Mouse (Mus musculus) midbrain, embryonic 13.5 days (tissue): Measurements from ENCODE around the gene AL732309.1. TPM values are rescaled to one million over a fixed set of nuclear protein-coding genes. Genes with fewer than 3 reads are reported as not detected.

Source experiments
- ATAC-seq: fragments of 200-750 bp; cut with Nextera tagmentation; 2 replicates; pipeline ENCODE4 v1.8.0; 2017; ENCODE audit warnings: mild to moderate bottlenecking, moderate TSS enrichment, moderate library complexity
- H3K27ac ChIP-seq: fragments of 300-500 bp; sonication (generic); 2 replicates; pipeline ENCODE4 v1.5.1; 2015; ENCODE audit warnings: inconsistent platforms, mild to moderate bottlenecking, moderate library complexity
- H3K27me3 ChIP-seq: fragments of 300-500 bp; sonication (generic); 2 replicates; pipeline ENCODE4 v1.6.1; 2015; ENCODE audit warnings: mild to moderate bottlenecking, inconsistent platforms
- H3K36me3 ChIP-seq: fragments of 300-500 bp; sonication (generic); 2 replicates; pipeline ENCODE4 v1.6.1; 2015; ENCODE audit warnings: mild to moderate bottlenecking, inconsistent platforms
- H3K4me1 ChIP-seq: fragments of 300-500 bp; sonication (generic); replicated peaks from 2 replicates; pipeline ENCODE4 v1.6.1; 2015; ENCODE audit warnings: inconsistent platforms
- H3K4me2 ChIP-seq: fragments of 300-500 bp; sonication (generic); replicated peaks from 2 replicates; pipeline ENCODE4 v1.6.1; 2015; ENCODE audit warnings: moderate library complexity, mild to moderate bottlenecking, inconsistent platforms
- H3K4me3 ChIP-seq: fragments of 300-500 bp; sonication (generic); replicated peaks from 2 replicates; pipeline ENCODE4 v1.5.1; 2015; ENCODE audit warnings: mild to moderate bottlenecking, inconsistent platforms
- H3K9ac ChIP-seq: fragments of 300-500 bp; sonication (generic); replicated peaks from 2 replicates; pipeline ENCODE4 v1.6.1; 2015; ENCODE audit warnings: mild to moderate bottlenecking, inconsistent platforms
- H3K9me3 ChIP-seq: fragments of 300-500 bp; sonication (generic); 2 replicates; pipeline ENCODE4 v1.6.1; 2016; ENCODE audit warnings: mild to moderate bottlenecking, inconsistent platforms
- WGBS: fragments of 180-500 bp; shearing (Covaris S2); methylation state at CpG from one replicate; pipeline ENCODE4 v1.1.7; 2015; 5-methylcytosine and 5-hydroxymethylcytosine counted together
- polyA plus RNA-seq: library from polyadenylated mRNA; unstranded; fragments of >200 nt; fragmentation: Nextera tagmentation; extraction: Ambion mirVana; gene quantifications from 2 replicates; pipeline ENCODE4 v1.2.1, GENCODE M21; 2015

Gene AL732309.1
- polyA plus RNA-seq, 1 experiment from 2014 or later, result 5.1 TPM

DNA sequence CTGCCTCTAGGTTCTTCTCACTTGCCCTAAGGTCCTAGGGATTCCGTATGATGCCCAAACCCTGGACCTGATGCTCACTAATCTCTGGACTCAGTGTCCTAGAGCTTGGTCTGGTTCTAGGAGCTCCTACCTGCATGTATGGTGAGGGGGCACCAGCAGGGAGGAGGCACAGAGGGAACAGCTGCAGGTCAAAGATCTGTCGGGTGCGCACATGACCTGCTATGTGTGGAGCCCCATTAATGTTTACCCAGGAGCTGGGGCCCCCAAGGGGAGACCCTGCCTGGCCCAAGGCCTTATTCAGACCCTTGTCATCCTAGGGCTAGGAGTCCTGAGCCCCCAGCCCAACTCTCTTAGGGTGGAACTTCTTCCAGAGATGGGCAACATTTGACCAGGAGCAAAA is 12.6 kb downstream of the AL732309.1 start, which contains the start of gene Slc34a3:
Gene Slc34a3, minus strand, starts transcription at position 315 of the 400 bp plus-strand sequence.
- WGBS, result 86% methylated on average over 3 of the region's 3 CpGs
- Histone ChIP-seq H3K9me3 (no peaks in the 10 kb centered on the region), H3K4me1 (peaks cover under 1% of the 10 kb centered on the region; the same call in 1 of the 2 replicates), H3K4me3 (no peak within 1 kb of the TSS), H3K4me2 (no peak within 1 kb of the TSS), H3K27me3 (peaks cover 27% of the 10 kb centered on the region), H3K36me3 (no peaks in the 10 kb centered on the region), H3K27ac (no peak within 1 kb of the TSS), H3K9ac (no peak within 1 kb of the TSS; the same call in 1 of the 2 replicates)
- no peak for ATAC-seq

DNA sequence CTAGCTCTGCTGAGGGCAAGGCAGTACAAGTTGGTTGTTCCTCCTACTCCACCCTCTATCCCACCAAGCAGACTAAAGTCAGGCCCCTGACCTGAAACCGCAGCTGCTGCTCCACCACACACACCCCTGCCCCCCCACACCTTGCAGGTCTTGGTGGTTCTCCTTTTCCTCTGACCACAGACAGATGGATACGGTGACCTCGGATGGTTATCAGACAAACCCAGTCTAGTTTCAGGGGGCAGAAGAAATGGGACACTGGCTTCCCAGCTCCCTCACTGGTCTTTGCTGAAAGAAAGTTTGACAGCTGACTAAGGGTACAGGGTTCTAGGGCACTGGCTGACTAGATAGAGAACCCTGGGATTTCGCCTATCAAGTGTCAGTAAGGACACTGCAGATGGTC is 13.2 kb downstream of the AL732309.1 start:
- Histone ChIP-seq H3K4me2 (no peak overlapping the region), H3K36me3 (no peaks in the 10 kb centered on the region), H3K4me3 (no peak overlapping the region), H3K27me3 (peaks cover 26% of the 10 kb centered on the region), H3K9me3 (no peaks in the 10 kb centered on the region), H3K27ac (no peak overlapping the region), H3K4me1 (peaks cover 7% of the 10 kb centered on the region; the same call in 1 of the 2 replicates), H3K9ac (no peak overlapping the region; the same call in 1 of the 2 replicates)
- WGBS, result 84% methylated on average over 4 of the region's 4 CpGs
- no peak for ATAC-seq

DNA sequence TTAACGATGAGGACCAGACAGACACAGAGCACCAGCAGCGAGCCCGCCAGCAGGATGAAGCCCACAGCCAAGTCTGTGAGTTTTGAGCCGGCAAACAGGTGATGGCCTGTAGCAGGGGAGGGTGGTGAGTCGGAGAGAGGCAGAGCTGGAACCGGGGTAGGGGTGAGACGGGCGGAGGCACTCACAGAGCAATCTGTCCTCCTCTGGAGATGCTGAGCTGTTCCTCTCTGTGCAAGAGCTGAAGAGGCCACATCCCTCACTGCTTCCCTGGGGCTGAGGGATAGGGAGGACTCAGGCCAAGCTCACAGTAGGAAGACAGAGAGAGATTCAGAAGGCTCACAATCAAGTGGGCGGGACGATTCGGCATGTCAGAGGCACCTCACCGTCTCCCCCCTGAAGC is 15.6 kb downstream of the AL732309.1 start:
- WGBS, result 50% methylated on average over 12 of the region's 12 CpGs
- H3K4me3 ChIP-seq, result no peak overlapping the region
- ATAC-seq, result no peak
- H3K9ac ChIP-seq, result no peak overlapping the region; the same call in 1 of the 2 replicates
- peaks cover 7% of the 10 kb centered on the region; the same call in 1 of the 2 replicates for H3K4me1 ChIP-seq
- peaks cover 7% of the 10 kb centered on the region; the same call in 1 of the 2 replicates for H3K27me3 ChIP-seq
- H3K27ac ChIP-seq, result no peak overlapping the region
- H3K36me3 ChIP-seq, result no peaks in the 10 kb centered on the region
- H3K9me3 ChIP-seq, result no peaks in the 10 kb centered on the region
- no peak overlapping the region for H3K4me2 ChIP-seq

DNA sequence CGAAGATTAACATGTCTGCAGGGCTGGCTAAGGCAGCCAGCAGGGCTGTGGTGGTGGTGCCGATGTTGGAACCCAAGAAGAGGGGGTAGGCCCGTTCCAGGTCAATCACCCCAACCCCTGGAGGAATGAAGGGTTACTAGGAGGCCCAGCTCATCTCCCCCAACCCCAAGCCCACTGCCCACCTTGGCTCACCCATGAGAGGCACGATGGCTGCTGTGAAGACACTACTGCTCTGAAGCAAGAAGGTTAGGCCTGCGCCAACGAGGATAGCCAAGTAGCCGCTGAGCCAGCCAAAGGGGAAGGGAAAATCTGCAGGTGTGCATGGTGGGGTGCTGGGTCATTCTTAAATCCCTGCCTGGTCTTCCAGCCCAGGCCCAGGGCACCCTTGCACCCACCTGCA is 16.1 kb downstream of the AL732309.1 start:
- ATAC-seq, result no peak
- Histone ChIP-seq H3K4me2 (no peak overlapping the region), H3K4me3 (no peak overlapping the region), H3K9me3 (no peaks in the 10 kb centered on the region), H3K27ac (no peak overlapping the region), H3K27me3 (peaks cover 6% of the 10 kb centered on the region; the same call in 1 of the 2 replicates), H3K9ac (no peak overlapping the region), H3K36me3 (no peaks in the 10 kb centered on the region), H3K4me1 (peaks cover 9% of the 10 kb centered on the region)
- 90% methylated on average over 7 of the region's 7 CpGs for WGBS

DNA sequence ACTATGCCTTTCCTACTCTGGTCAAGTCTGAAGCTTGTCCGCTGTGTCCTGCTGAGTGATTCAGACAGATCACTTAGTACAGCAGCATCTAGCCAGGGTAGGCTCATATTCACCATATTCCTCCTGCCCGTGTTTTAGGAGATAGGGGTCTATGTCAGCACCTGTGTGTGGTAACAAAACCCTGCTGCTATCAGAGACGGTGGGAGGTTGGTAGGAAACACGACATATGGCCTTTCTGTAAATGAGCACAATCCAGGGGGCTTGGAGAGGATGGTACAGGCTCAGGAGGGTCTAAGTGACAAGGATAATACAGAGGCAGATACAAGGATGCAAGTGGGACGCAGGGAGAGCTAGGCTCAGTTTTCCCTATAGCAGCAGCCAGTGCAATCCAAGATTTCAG is 17.1 kb downstream of the AL732309.1 start:
- no peaks in the 10 kb centered on the region for H3K9me3 ChIP-seq
- H3K4me1 ChIP-seq, result peaks cover 12% of the 10 kb centered on the region
- H3K4me3 ChIP-seq, result no peak overlapping the region
- H3K4me2 ChIP-seq, result no peak overlapping the region
- ATAC-seq, result no peak
- H3K27ac ChIP-seq, result no peak overlapping the region
- H3K27me3 ChIP-seq, result peaks cover 6% of the 10 kb centered on the region; the same call in 1 of the 2 replicates
- no peaks in the 10 kb centered on the region for H3K36me3 ChIP-seq
- H3K9ac ChIP-seq, result no peak overlapping the region
- WGBS, result 86% methylated on average over 5 of the region's 5 CpGs

DNA sequence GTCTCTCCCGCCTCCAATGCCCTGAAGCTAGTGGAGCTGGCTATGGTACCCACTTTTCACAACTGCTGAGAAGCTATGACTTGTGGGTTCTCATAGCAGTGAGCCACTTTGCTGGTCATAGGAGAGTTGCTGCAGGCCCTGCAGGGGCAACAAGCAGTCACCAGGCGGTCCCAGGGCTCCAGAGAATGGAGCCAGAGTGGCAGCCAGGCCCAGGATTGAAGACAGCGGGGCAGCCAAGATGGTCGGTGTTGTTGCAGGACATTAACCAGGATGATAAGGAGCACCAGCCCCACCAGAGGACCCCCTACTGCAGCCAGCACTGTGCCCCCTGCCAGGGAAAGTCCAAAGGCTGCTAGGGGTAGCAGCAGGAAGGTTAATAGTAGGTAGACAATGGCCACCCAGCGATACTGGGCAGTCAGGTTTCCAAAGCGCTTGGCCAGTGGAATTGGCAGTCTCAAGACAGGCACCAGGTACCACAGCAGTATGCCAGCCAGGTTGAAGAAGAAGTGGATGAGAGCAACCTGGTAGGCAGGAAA is 17.6 kb downstream of the AL732309.1 start:
- Histone ChIP-seq H3K27ac (no peak overlapping the region), H3K9ac (no peak overlapping the region), H3K27me3 (peaks cover 6% of the 10 kb centered on the region; the same call in 1 of the 2 replicates), H3K4me1 (peaks cover 12% of the 10 kb centered on the region), H3K9me3 (no peaks in the 10 kb centered on the region), H3K4me3 (no peak overlapping the region), H3K4me2 (0 out of 2 replicates have a peak overlapping the region, but pooled peaks have one; percentile 33), H3K36me3 (no peaks in the 10 kb centered on the region)
- WGBS, result 74% methylated on average over 6 of the region's 6 CpGs
- no peak for ATAC-seq

DNA sequence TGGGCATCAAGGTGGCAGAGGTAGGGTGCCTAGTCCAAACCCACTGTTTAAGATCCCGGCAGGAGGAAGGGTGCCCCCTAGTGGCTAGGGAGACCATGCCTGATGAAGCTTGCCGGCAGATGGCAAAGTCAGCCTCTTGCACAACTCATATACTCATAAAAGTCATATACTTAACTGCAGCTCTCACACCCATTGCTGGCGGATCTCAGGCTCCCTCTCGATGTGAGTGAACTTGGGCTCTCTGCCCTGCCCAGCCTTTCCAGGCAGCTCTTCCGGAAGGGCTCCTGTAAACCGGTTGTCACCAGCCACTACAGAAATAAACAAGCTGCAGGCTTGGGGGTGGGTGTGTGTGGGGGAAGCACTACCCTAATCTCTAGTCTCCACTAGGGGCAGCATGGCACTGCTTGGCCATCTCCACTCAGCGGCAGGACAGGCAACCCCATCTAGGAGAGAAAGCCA is 18.2 kb downstream of the AL732309.1 start:
- no peaks in the 10 kb centered on the region for H3K9me3 ChIP-seq
- peak overlapping the region; percentile 33 for H3K4me2 ChIP-seq
- WGBS, result under 1% methylated on average over 7 of the region's 7 CpGs
- 0 out of 2 replicates have a peak overlapping the region, but pooled peaks have one; percentile 2 for H3K4me3 ChIP-seq
- H3K9ac ChIP-seq, result no peak overlapping the region
- no peaks in the 10 kb centered on the region for H3K36me3 ChIP-seq
- peaks cover 5% of the 10 kb centered on the region; the same call in 1 of the 2 replicates for H3K27me3 ChIP-seq
- ATAC-seq, result no peak
- peaks cover 16% of the 10 kb centered on the region for H3K4me1 ChIP-seq
- H3K27ac ChIP-seq, result peak overlapping the region; percentile 49

DNA sequence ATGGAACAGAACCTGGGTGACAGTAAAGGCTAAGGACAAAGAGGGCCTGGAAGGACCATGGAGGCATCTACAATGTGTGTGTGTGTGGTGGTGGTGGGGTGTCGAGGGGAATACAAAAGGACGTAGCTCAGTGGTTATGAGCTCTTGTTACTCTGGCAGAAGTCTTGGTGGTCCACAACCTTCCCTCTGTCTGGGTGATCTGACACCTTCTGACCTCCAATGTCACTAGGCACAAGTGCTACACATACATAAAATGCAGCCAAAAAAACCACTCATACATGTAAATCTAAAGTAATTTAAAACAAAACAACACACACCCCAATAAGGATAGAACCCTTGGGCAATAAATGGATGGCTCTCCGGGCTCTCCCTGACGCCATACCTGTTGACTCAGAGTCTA is 19.3 kb downstream of the AL732309.1 start:
- WGBS, result 93% methylated on average over 4 of the region's 4 CpGs
- H3K9me3 ChIP-seq, result no peaks in the 10 kb centered on the region
- no peak for ATAC-seq
- no peak overlapping the region for H3K4me2 ChIP-seq
- H3K9ac ChIP-seq, result no peak overlapping the region
- no peaks in the 10 kb centered on the region for H3K27me3 ChIP-seq
- peaks cover 23% of the 10 kb centered on the region for H3K4me1 ChIP-seq
- H3K27ac ChIP-seq, result no peak overlapping the region
- no peak overlapping the region for H3K4me3 ChIP-seq
- H3K36me3 ChIP-seq, result no peaks in the 10 kb centered on the region

DNA sequence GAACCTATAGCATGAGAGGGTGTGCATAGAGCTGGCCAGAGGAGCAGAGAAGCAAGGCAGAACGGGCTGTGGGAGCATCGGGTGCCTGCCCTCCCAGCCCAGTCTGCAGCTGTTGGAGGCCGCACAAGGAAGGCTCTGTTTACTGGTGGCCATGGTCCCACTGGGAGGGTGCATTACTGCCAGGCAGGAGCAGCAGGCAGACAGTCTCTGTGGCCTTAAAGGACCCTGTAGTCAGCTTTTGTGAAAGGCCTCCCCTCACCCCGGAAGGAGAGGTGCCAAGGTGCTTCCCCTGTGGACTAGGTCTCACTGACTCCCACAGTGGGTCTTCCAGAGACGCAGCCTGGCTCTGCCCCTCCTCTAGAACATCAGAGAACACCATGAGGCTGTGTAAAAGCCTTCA is 19.8 kb downstream of the AL732309.1 start:
- no peak overlapping the region for H3K27ac ChIP-seq
- H3K4me2 ChIP-seq, result no peak overlapping the region
- H3K9me3 ChIP-seq, result no peaks in the 10 kb centered on the region
- H3K4me3 ChIP-seq, result no peak overlapping the region
- WGBS, result 78% methylated on average over 5 of the region's 5 CpGs
- peaks cover 23% of the 10 kb centered on the region for H3K4me1 ChIP-seq
- no peak overlapping the region for H3K9ac ChIP-seq
- no peak for ATAC-seq
- H3K27me3 ChIP-seq, result no peaks in the 10 kb centered on the region
- peaks cover 5% of the 10 kb centered on the region for H3K36me3 ChIP-seq

DNA sequence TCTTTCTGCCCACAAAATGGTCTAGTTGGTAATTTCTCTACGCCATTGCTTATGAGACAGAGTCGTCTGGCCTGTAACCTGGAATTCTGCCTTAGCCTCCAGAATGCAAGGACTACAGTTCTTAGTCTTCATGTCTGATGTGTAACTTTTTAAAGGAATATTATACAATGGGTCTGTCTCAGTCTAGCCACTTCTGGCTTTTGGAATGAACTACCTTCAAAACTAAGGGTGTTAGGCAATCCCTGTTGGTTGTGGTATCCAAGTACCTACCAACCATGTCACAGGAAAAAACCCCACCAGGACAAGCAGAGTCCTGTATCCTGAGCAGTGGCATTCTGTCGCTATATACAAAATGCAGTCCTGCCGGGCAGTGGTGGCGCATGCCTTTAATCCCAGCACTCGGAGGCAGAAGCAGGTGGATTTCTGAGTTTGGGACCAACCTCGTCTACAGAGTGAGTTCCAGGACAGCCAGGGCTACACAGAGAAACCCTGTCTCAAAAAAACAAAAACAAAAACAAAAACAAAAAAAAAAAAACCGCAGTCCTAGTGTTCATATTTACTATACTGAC is 20.8 kb downstream of the AL732309.1 start:
- peak overlapping the region; percentile 55 for H3K4me2 ChIP-seq
- peak overlapping the region; percentile 72; the same call in 1 of the 2 replicates for H3K9ac ChIP-seq
- peaks cover 26% of the 10 kb centered on the region for H3K4me1 ChIP-seq
- H3K27ac ChIP-seq, result peak overlapping the region; percentile 96
- peak overlapping the region; percentile 48; the same call in 1 of the 2 replicates for H3K4me3 ChIP-seq
- no peak for ATAC-seq
- no peaks in the 10 kb centered on the region for H3K9me3 ChIP-seq
- 73% methylated on average over 8 of the region's 8 CpGs for WGBS
- H3K27me3 ChIP-seq, result no peaks in the 10 kb centered on the region
- peaks cover 13% of the 10 kb centered on the region for H3K36me3 ChIP-seq

DNA sequence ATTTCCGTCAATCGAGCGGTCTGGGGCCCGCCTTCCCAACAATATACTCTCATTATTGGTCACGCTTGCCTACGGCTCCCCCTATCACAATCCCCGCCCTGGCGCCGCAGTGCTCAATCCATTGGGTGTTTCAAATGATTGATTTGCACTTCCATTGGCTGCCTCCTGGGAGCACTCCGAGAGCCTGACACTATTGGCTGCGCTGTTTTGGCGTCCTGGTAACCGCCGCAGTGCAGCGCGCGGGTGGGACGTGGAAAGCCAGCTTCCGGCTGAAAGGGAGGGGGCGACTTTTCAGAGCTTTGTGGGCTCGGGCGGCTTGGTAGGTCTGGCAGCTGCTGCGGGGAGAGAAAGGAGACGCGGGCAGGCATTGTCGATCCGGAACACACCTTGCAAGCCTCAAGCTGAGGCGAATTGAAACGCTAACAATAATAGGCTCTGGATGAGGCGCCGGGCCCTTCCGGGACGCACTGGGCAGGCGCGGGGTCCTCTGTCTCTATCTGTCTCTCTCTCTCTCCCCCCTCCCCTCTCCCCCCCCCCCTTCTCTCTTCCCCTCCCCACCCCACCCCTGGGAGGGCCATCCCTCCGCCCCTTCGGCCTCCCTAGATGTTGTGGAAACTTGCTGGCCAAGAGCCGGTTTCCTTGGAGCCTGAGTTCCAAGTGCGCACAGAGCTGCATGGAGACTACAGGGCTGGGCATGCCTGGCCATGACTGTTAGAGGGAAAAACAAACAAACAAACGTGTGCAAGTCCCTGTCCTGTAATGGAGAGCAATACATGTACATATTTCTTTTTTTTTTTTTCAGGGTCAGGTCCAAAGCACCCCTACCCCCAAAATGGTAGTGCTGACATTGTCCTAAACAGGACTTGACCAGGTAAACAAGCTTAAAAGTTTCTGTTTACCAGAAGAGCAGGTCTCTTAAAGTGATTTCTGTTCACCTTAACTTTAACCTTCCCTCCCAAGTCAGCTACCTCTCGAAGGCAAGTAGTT is 21.6 kb downstream of the AL732309.1 start:
- 2% methylated on average over 41 of the region's 41 CpGs for WGBS
- H3K27ac ChIP-seq, result peak overlapping the region; percentile 96
- H3K4me2 ChIP-seq, result peak overlapping the region; percentile 55
- H3K36me3 ChIP-seq, result peaks cover 13% of the 10 kb centered on the region
- peak; percentile 98 for ATAC-seq
- H3K9me3 ChIP-seq, result no peaks in the 10 kb centered on the region
- peaks cover 26% of the 10 kb centered on the region for H3K4me1 ChIP-seq
- H3K27me3 ChIP-seq, result no peaks in the 10 kb centered on the region
- peak overlapping the region; percentile 48 for H3K4me3 ChIP-seq
- H3K9ac ChIP-seq, result peak overlapping the region; percentile 72

DNA sequence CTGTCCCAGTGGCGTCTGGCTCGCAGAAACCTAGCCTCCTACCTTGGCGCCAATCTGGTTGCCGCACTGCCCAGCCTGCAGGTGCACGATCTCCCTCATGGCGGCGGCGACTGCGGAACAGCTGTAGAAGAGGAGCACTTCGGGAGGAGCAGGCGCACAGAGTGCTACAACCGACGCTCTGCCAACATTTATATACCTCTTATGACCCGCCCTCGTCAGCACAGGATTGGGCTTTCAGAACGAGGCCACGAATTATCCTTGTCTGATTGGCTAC is 22.2 kb downstream of the AL732309.1 start, which contains the start of gene Tubb4b:
Gene Tubb4b, minus strand, starts transcription at position 211 of the 274 bp plus-strand sequence.
- ATAC-seq, result no peak
- H3K36me3 ChIP-seq, result peaks cover 13% of the 10 kb centered on the region
- H3K9me3 ChIP-seq, result no peaks in the 10 kb centered on the region
- peak within 1 kb of the TSS; percentile 89 for H3K4me3 ChIP-seq
- peak within 1 kb of the TSS; percentile 94 for H3K9ac ChIP-seq
- no peaks in the 10 kb centered on the region for H3K27me3 ChIP-seq
- H3K4me1 ChIP-seq, result peaks cover 26% of the 10 kb centered on the region
- H3K27ac ChIP-seq, result peak within 1 kb of the TSS; percentile 96
- WGBS, result under 1% methylated on average over 17 of the region's 17 CpGs
- peak within 1 kb of the TSS; percentile 98 for H3K4me2 ChIP-seq
